Mouse (Mus musculus) neural tube, embryonic 14.5 days (tissue): Measurements from ENCODE around the gene Ttc32. TPM values are rescaled to one million over a fixed set of nuclear protein-coding genes. Genes with fewer than 3 reads are reported as not detected.

ENCODE experiments used
- ATAC-seq: fragments of 200-750 bp; cut with Nextera tagmentation; 2 replicates; pipeline ENCODE4 v1.8.0; 2017; ENCODE audit warnings: low read depth, mild to moderate bottlenecking, moderate TSS enrichment, moderate library complexity
- H3K27ac ChIP-seq: fragments of 300-500 bp; sonication (generic); 2 replicates; pipeline ENCODE4 v1.5.1; 2014; ENCODE audit warnings: low read depth, mild to moderate bottlenecking, control low read depth, low read length, moderate library complexity, mixed read lengths
- H3K27me3 ChIP-seq: fragments of 300-500 bp; sonication (generic); 2 replicates; pipeline ENCODE4 v1.6.1; 2014; ENCODE audit warnings: low read length; ENCODE audit not compliant: control insufficient read depth, insufficient read depth
- H3K36me3 ChIP-seq: fragments of 300-500 bp; sonication (generic); 2 replicates; pipeline ENCODE4 v1.6.1; 2014; ENCODE audit warnings: low read length, mixed read lengths; ENCODE audit not compliant: control insufficient read depth, insufficient read depth
- H3K4me1 ChIP-seq: fragments of 300-500 bp; sonication (generic); 2 replicates; pipeline ENCODE4 v1.6.1; 2014; ENCODE audit warnings: low read length; ENCODE audit not compliant: control insufficient read depth, insufficient read depth
- H3K4me2 ChIP-seq: fragments of 300-500 bp; sonication (generic); 2 replicates; pipeline ENCODE4 v1.6.1; 2014; ENCODE audit warnings: mild to moderate bottlenecking, low read depth, low read length, control low read depth
- H3K4me3 ChIP-seq: fragments of 300-500 bp; sonication (generic); 2 replicates; pipeline ENCODE4 v1.5.1; 2014; ENCODE audit warnings: low read depth, low read length, control low read depth, mixed read lengths
- H3K9ac ChIP-seq: fragments of 300-500 bp; sonication (generic); replicated peaks from 2 replicates; pipeline ENCODE4 v1.6.1; 2014; ENCODE audit warnings: low read depth, mild to moderate bottlenecking, control low read depth, low read length, mixed read lengths
- H3K9me3 ChIP-seq: fragments of 300-500 bp; sonication (generic); 2 replicates; pipeline ENCODE4 v1.6.1; 2016; ENCODE audit warnings: low read length; ENCODE audit not compliant: control insufficient read depth
- WGBS: fragments of 180-500 bp; shearing (Covaris S2); extraction: QIAGEN DNeasy Blood & Tissue Kit; methylation state at CpG from one replicate; pipeline ENCODE4 v1.1.7; 2014; 5-methylcytosine and 5-hydroxymethylcytosine counted together
- polyA plus RNA-seq: library from polyadenylated mRNA; unstranded; fragments of >200 nt; fragmentation: Nextera tagmentation; extraction: Ambion mirVana; gene quantifications from 2 replicates; pipeline ENCODE4 v1.2.1, GENCODE M21; 2014

Ttc32 gene
- 6.9 and 10.0 TPM in 2 replicates for polyA plus RNA-seq

GRCm38 (mm10) chr12:9029888-9030723 lies at the start of gene Ttc32:
Gene Ttc32, plus strand, starts transcription at chr12:9029997.
- Histone ChIP-seq H3K9me3 (no peaks in the 10 kb centered on the region), H3K27ac (peak within 1 kb of the TSS; percentile 99), H3K9ac (peak within 1 kb of the TSS; percentile 89), H3K27me3 (no peaks in the 10 kb centered on the region), H3K4me1 (peaks cover 5% of the 10 kb centered on the region; the same call in 1 of the 2 replicates), H3K4me2 (peak within 1 kb of the TSS; percentile 57), H3K36me3 (peaks cover 4% of the 10 kb centered on the region), H3K4me3 (peak within 1 kb of the TSS; percentile 57)
- ATAC-seq, result peak; percentile 97
- WGBS, result under 1% methylated on average over 69 of the region's 69 CpGs

GRCm38 (mm10) chr12:8993231-8993630 lies 36.6 kb upstream of the Ttc32 start:
- Histone ChIP-seq H3K4me3 (no peak overlapping the region), H3K9me3 (no peaks in the 10 kb centered on the region), H3K4me1 (no peaks in the 10 kb centered on the region), H3K27ac (no peak overlapping the region), H3K27me3 (no peaks in the 10 kb centered on the region), H3K36me3 (no peaks in the 10 kb centered on the region; the same call in 1 of the 2 replicates), H3K9ac (no peak overlapping the region), H3K4me2 (no peak overlapping the region)
- WGBS, result 80% methylated on average over 8 of the region's 8 CpGs
- ATAC-seq, result no peak

GRCm38 (mm10) chr12:8998318-8998717 lies 31.5 kb upstream of the Ttc32 start:
- Histone ChIP-seq H3K9me3 (no peaks in the 10 kb centered on the region), H3K4me2 (no peak overlapping the region), H3K9ac (no peak overlapping the region), H3K4me3 (no peak overlapping the region), H3K4me1 (no peaks in the 10 kb centered on the region), H3K36me3 (no peaks in the 10 kb centered on the region; the same call in 1 of the 2 replicates), H3K27me3 (no peaks in the 10 kb centered on the region), H3K27ac (no peak overlapping the region)
- WGBS, result 94% methylated on average over 4 of the region's 4 CpGs
- no peak for ATAC-seq

- Histone ChIP-seq H3K4me2 (no peak overlapping the region; the same call in 1 of the 2 replicates), H3K27me3 (no peaks in the 10 kb centered on the region)
- 12% methylated on average over 5 of the region's 5 CpGs for WGBS
Observed at GRCm38 (mm10) chr12:9002038-9002648, 27.7 kb upstream of the Ttc32 start.

GRCm38 (mm10) chr12:9007146-9007545 lies 22.7 kb upstream of the Ttc32 start:
- no peaks in the 10 kb centered on the region for H3K4me1 ChIP-seq
- ATAC-seq, result no peak

More at GRCm38 (mm10) chr12:9002038-9002648, 27.7 kb upstream of the Ttc32 start:
- Histone ChIP-seq H3K9ac (no peak overlapping the region), H3K36me3 (no peaks in the 10 kb centered on the region), H3K4me3 (no peak overlapping the region), H3K27ac (no peak overlapping the region), H3K9me3 (no peaks in the 10 kb centered on the region), H3K4me1 (no peaks in the 10 kb centered on the region)
- ATAC-seq, result peak; percentile 71; the same call in 1 of the 2 replicates

GRCm38 (mm10) chr12:9007811-9008210 lies 22.0 kb upstream of the Ttc32 start:
- ATAC-seq, result no peak
- H3K27me3 ChIP-seq, result no peaks in the 10 kb centered on the region
- H3K27ac ChIP-seq, result no peak overlapping the region
- whole genome bisulfite sequencing, result 95% methylated on average over 6 of the region's 6 CpGs
- no peak overlapping the region for H3K4me3 ChIP-seq
- H3K36me3 ChIP-seq, result no peaks in the 10 kb centered on the region; the same call in 1 of the 2 replicates
- no peaks in the 10 kb centered on the region for H3K4me1 ChIP-seq
- H3K9ac ChIP-seq, result no peak overlapping the region
- H3K4me2 ChIP-seq, result no peak overlapping the region
- H3K9me3 ChIP-seq, result no peaks in the 10 kb centered on the region

More at GRCm38 (mm10) chr12:9007146-9007545, 22.7 kb upstream of the Ttc32 start:
- 60% methylated on average over 4 of the region's 4 CpGs for WGBS
- Histone ChIP-seq H3K4me2 (no peak overlapping the region), H3K4me3 (no peak overlapping the region), H3K27me3 (no peaks in the 10 kb centered on the region), H3K27ac (no peak overlapping the region), H3K9me3 (no peaks in the 10 kb centered on the region), H3K36me3 (no peaks in the 10 kb centered on the region), H3K9ac (no peak overlapping the region)

- Histone ChIP-seq H3K9ac (no peak overlapping the region), H3K4me2 (no peak overlapping the region), H3K4me3 (no peak overlapping the region), H3K9me3 (no peaks in the 10 kb centered on the region), H3K27ac (no peak overlapping the region), H3K27me3 (no peaks in the 10 kb centered on the region), H3K36me3 (peaks cover 4% of the 10 kb centered on the region), H3K4me1 (no peaks in the 10 kb centered on the region)
- WGBS, result 72% methylated on average over 4 of the region's 4 CpGs
- ATAC-seq, result no peak
Observed at GRCm38 (mm10) chr12:9010311-9010710, 19.5 kb upstream of the Ttc32 start.

GRCm38 (mm10) chr12:9016376-9016775 lies 13.4 kb upstream of the Ttc32 start:
- H3K4me3 ChIP-seq, result no peak overlapping the region
- H3K27ac ChIP-seq, result no peak overlapping the region
- no peaks in the 10 kb centered on the region for H3K9me3 ChIP-seq
- no peaks in the 10 kb centered on the region for H3K4me1 ChIP-seq
- H3K36me3 ChIP-seq, result peaks cover 9% of the 10 kb centered on the region
- 96% methylated on average over 9 of the region's 9 CpGs for WGBS
- no peaks in the 10 kb centered on the region for H3K27me3 ChIP-seq
- ATAC-seq, result no peak
- no peak overlapping the region for H3K9ac ChIP-seq
- H3K4me2 ChIP-seq, result no peak overlapping the region

GRCm38 (mm10) chr12:9020431-9020830 lies 9.4 kb upstream of the Ttc32 start:
- ATAC-seq, result no peak
- WGBS, result 93% methylated on average over 8 of the region's 8 CpGs

More at GRCm38 (mm10) chr12:9020431-9020830, 9.4 kb upstream of the Ttc32 start:
- Histone ChIP-seq H3K36me3 (0 out of 2 replicates have a peak, but pooled peaks cover 5% of the 10 kb centered on the region), H3K4me1 (no peaks in the 10 kb centered on the region), H3K9me3 (no peaks in the 10 kb centered on the region), H3K4me3 (no peak overlapping the region), H3K9ac (no peak overlapping the region), H3K27me3 (no peaks in the 10 kb centered on the region), H3K27ac (no peak overlapping the region), H3K4me2 (no peak overlapping the region)
